13 mouse cellular contexts compared by ENCODE assay signal in genomic region chr14:120836535-120837316, GRCm38 (mm10).
"Had no signal": no experiment of that assay in that cellular context is flagged by ENCODE, and none has a peak within 500 bp of the region (broad histone marks: within the 10 kb centered on the region; RNA-seq: fewer than 3 reads in every experiment).

No protein-coding gene starts in this region.

- H3K4me2 ChIP-seq: limb, embryonic 13.5 days; neural tube, embryonic 12.5 days; stomach, embryonic 15.5 days had no signal

- H3K36me3 ChIP-seq: limb, embryonic 13.5 days; neural tube, embryonic 12.5 days; stomach, embryonic 15.5 days had no signal

- H3K9me3 ChIP-seq: limb, embryonic 13.5 days; neural tube, embryonic 12.5 days; stomach, embryonic 15.5 days had no signal

- H3K27me3 ChIP-seq: limb, embryonic 13.5 days; neural tube, embryonic 12.5 days; stomach, embryonic 15.5 days had no signal

- H3K27ac ChIP-seq: limb, embryonic 13.5 days; liver, embryonic 14.5 days; neural tube, embryonic 12.5 days; stomach, embryonic 15.5 days had no signal

- H3K4me3 ChIP-seq: limb, embryonic 13.5 days; myocyte; neural tube, embryonic 12.5 days; stomach, embryonic 15.5 days had no signal

- DNase-seq: kidney, adult 8-10 months; kidney, postnatal 25 days; layer of hippocampus, adult 9-11 months; layer of hippocampus, postnatal 36 days; left cerebral cortex, postnatal 4 days; lung, adult 18-20 months; thymus, adult 2 months; thymus, postnatal 25 days had no signal

- H3K9ac ChIP-seq: limb, embryonic 13.5 days; liver, embryonic 14.5 days; neural tube, embryonic 12.5 days; stomach, embryonic 15.5 days had no signal
